Comparison of ENCODE assay signal across 27 mouse cellular contexts in genomic region chr17:56890018-56890417, GRCm38 (mm10). TPM values are rescaled to one million over a fixed set of nuclear protein-coding genes. Genes with fewer than 3 reads are reported as not detected.
"Had no signal": no experiment of that assay in that cellular context is flagged by ENCODE, and none has a peak within 500 bp of the region (broad histone marks: within the 10 kb centered on the region; RNA-seq: fewer than 3 reads in every experiment).

No protein-coding gene starts in this region.

- H3K27ac ChIP-seq: kidney, postnatal 0 days; limb, embryonic 12.5 days; limb, embryonic 15.5 days; macrophage had no signal

- ATAC-seq: intestine, postnatal 0 days; lung, postnatal 0 days had no signal

- H3K4me1 ChIP-seq: limb, embryonic 12.5 days; limb, embryonic 15.5 days had no signal

- H3K4me3 ChIP-seq: limb, embryonic 12.5 days; limb, embryonic 15.5 days; megakaryocyte, embryonic 14.5 days had no signal

- H3K27me3 ChIP-seq: limb, embryonic 12.5 days; limb, embryonic 15.5 days; megakaryocyte, embryonic 14.5 days had no signal

- H3K9ac ChIP-seq: limb, embryonic 12.5 days; limb, embryonic 15.5 days; lung, embryonic 14.5 days had no signal

- H3K9me3 ChIP-seq: limb, embryonic 15.5 days had no signal

- DNase-seq: kidney, adult 2 months; kidney, postnatal 4 days; left cerebral cortex, postnatal 4 days; lung, embryonic 14.5 days; midbrain, embryonic 14.5 days; thymus, adult 18-20 months; thymus, postnatal 36 days had no signal

- H3K4me2 ChIP-seq: limb, embryonic 12.5 days; limb, embryonic 15.5 days; lung, embryonic 14.5 days; midbrain, embryonic 11.5 days had no signal

RNA-seq across cellular contexts. Expression of gene 1700061G19Rik, which starts 14.7 kb away (rescaled TPM):
- total RNA-seq: midbrain, postnatal 0 days had no signal
- polyA plus RNA-seq: macrophage; small intestine, adult 2 months had no signal

RNA-seq across cellular contexts. Expression of gene Acsbg2, which starts 15.8 kb away (rescaled TPM):
- total RNA-seq: layer of hippocampus, adult 18-20 months; layer of hippocampus, postnatal 14 days; left cerebral cortex, adult 8-10 months; left cerebral cortex, postnatal 14 days; left cerebral cortex, postnatal 4 days had no signal
- polyA plus RNA-seq: intestine, postnatal 0 days; kidney, embryonic 14.5 days; kidney, postnatal 0 days; limb, embryonic 12.5 days; limb, embryonic 15.5 days; liver, embryonic 16.5 days; lung, embryonic 14.5 days; lung, postnatal 0 days; macrophage; midbrain, embryonic 11.5 days; midbrain, embryonic 14.5 days; midbrain, postnatal 0 days; neural tube, embryonic 11.5 days; neural tube, embryonic 14.5 days; small intestine, adult 2 months; spleen, adult 2 months; stomach, embryonic 16.5 days had no signal
